Mouse (Mus musculus) CD8-positive naive resting alpha-beta T cell, adult 2 months (primary cell): ENCODE data around the gene Slc25a42.
"Not testable (repeated sequence)": the region's sequence is repeated elsewhere in the genome, so short reads cannot be mapped to it uniquely, and the experiment has no call there.

Source experiments
- DNase-seq, 2 experiments: peaks; one replicate each; pipeline ENCODE4 v3.0.0; 2022; ENCODE audit warnings: low read depth in 2 of 2, low spot score in 2 of 2

Slc25a42 gene

DNA sequence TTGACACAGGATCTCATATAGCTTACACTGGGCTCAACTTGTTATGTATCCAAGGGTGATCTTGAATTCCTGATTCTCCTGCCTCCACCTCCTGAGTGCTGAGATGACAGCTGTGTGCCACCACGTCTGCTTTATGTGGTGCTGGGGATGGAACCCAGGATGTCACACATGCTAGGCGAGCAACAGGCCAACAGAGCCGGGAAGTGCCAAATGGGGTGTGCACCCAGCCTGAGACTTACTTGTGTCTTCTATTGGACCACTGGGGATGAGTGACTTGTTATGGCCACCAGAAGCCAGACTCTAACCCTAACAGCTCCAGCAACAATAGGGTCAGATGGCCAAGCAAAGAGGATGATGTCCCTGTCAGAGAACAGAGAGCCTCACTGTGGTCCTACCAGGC, 4.1 kb upstream of the Slc25a42 start:
- DNase-seq: not testable (repeated sequence)

GRCm38 (mm10) chr8:70215092-70215491, 3.0 kb upstream of the Slc25a42 start:
- no peak for DNase-seq

- DNase-seq: no peak
Measured at GRCm38 (mm10) chr8:70214411-70214810, 2.3 kb upstream of the Slc25a42 start.

DNA sequence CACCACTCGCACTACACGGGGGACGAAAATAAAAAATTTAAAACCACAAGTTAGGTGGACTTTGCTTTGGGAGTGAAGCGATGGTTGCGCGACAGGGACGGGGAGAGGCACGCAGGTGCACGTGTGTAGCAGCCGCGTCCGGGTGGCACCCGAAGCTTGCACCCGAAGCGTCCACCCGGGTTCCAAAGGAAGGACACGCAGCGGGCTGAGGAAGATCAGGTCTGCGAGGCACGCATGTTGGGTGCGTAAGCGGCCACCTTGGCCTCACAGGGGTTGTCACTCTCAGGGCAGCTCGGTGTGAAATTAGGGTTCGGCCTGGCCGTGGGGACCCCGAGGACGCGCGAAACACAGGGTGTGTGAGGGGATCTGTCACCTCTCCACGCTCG, 386 bp downstream of the Slc25a42 start:
- DNase-seq: no peak

- DNase-seq: no peak
Measured at GRCm38 (mm10) chr8:70211275-70211674, 830 bp downstream of the Slc25a42 start.

DNA sequence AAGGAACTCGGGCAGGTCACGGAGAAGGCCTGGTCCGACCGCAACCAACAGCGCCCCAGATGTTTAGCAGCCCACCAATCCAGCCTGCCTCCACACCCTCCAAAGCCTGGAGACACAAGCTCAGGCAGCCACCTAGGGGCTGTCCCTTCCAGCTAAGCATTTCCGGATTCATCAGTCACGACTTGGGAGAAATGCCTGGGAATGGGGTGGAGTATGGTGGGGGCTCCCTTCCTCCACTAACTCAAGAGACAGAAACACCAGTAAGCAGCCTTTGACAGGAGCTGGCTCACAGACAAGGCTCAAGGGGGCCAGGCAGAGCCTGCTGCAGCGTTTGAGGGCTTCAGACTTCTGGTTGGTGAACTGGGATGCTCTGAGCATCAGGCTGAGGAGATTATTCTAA, 1.6 kb downstream of the Slc25a42 start:
- DNase-seq: no peak

DNA sequence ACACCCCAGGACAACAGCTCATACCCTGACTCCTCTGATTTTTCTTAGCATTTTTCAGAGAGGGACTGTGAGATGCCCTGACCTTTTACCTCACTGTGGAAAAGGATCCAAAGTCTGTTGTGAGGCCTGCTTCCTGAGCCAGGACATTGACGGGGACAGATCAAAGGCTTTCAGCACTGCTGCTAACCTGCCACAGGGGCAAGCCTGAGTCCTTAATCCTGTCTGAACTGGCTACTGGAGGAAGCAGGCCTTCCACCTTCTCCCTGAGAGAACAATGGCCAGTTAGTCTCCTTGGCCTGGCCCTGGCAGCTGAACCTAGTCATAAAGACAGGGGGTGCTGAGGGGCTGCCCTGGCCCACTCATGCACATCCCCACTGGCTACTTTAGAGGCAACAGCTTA, 4.0 kb downstream of the Slc25a42 start:
- no peak for DNase-seq

- DNase-seq: no peak
Measured at GRCm38 (mm10) chr8:70204757-70205156, 7.3 kb downstream of the Slc25a42 start.

- no peak for DNase-seq
Measured at GRCm38 (mm10) chr8:70203072-70203471, 9.0 kb downstream of the Slc25a42 start.

DNA sequence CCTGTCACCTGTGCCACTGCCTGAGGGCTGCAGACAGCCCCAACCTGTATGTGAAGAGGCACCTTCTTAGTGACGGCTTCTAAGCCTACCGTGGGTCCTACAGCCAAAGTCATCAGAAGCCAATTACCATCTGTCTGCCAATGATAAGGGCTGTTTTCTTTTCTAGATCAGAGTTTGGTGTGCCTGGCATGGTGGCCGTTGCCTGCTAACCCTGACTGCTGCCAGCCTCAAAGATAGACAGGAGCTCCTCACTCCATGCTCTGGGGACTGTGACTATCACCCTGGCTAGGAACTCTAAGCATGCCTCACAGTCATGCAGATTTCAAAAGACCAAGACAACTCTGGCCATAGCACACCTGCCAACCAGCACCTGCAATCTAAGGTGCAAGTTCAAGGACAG, 10.7 kb downstream of the Slc25a42 start:
- DNase-seq: no peak

- DNase-seq: no peak
Measured at GRCm38 (mm10) chr8:70200098-70200681, 11.9 kb downstream of the Slc25a42 start.

DNA sequence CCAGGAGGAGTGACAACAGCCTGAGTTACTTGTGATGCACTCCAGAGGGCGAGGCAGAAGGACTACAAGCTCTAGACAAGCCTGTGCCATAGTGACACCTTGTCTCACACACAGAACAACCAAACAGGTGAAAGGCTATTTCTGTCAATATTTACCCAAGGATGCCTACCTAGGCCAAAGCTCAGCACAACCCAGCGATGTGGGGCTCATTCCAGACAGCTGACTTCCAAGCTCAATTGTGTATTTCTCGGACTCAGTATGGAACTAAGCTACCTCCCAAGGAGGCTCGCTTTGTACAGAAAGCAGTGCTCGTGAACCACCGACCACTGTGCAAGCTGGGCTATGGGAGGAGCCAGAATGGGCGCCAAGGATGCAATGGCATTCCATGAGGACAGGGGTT, 14.5 kb downstream of the Slc25a42 start:
- DNase-seq: no peak

DNA sequence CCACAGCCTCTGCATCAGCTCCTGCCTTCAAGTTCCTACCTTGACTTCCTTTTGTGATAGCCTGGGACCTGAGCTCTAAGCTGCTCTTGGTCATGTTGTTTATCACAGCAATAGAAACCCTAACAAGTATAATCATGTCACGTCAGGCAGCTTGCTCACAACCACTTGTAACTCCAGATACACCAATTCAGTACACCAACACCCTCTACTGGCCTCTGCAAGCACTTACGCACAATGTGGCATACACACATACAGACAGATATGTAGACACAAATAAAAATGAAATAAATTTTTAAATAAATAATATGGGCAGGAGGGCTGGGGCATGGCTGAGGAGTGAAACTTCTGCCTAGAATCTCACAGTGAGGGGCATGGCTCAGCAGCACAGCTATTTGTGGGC, 16.3 kb downstream of the Slc25a42 start:
- DNase-seq: no peak

- no peak for DNase-seq
Measured at GRCm38 (mm10) chr8:70194191-70194590, 17.9 kb downstream of the Slc25a42 start.

GRCm38 (mm10) chr8:70193238-70193637, 18.9 kb downstream of the Slc25a42 start:
- no peak for DNase-seq

GRCm38 (mm10) chr8:70188707-70189106, 23.4 kb downstream of the Slc25a42 start:
- no peak for DNase-seq

DNA sequence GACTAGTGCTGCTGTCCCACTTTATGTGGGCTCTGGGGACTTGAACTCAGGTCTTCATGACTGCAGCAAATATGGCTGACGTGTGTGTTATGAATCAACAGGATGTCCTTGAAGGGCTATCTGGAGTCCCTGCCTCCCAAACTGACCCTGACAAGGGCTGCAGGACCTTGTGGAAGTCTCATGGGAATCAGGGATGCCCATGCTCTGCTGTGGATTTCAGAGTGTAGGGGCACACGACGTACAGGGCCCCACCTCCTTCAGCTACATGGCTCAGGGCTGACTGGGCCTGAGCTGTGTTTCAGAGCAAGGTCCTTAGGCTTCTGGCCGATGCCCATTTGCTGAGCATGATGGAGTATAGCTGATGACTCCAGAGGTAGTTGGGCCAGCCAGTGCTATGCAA, 28.9 kb downstream of the Slc25a42 start:
- DNase-seq: no peak

GRCm38 (mm10) chr8:70181903-70182252, 30.2 kb downstream of the Slc25a42 start:
- no peak for DNase-seq

DNA sequence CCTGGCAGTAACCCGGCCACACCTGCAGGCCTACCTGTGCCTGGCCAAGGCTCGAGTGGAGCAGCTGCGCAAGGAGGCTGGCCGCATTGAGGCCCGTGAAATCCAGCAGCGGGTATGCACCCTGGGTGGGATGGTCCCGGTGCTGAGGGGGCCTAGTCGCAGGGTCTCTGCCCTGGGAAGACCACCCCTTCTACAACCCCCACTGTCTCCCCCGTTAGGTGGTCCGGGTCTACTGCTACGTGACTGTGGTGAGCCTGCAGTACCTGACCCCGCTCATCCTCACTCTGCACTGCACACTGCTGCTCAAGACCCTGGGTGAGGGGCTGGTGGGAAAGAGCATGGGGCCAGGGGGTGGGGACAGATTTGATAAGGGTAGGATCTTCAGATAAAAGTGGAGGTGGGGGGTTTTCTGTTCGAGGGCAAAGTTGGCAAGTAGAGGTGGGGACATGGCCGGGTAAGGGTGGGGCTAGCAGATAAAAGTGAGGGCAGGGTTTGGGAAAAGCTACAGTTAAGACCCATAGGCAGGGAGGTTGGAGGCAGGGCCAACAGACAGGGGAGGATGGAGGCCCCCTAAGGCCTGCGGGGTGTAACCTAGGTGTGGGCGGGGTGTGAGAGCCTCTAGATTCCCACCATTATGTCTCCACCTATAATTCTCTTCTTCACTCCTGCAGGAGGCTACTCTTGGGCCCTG, 30.7 kb downstream of the Slc25a42 start:
- DNase-seq: no peak

GRCm38 (mm10) chr8:70179082-70179481, 33.0 kb downstream of the Slc25a42 start:
- no peak for DNase-seq

GRCm38 (mm10) chr8:70178231-70178630, 33.9 kb downstream of the Slc25a42 start:
- no peak for DNase-seq

GRCm38 (mm10) chr8:70174079-70174478, 38.0 kb downstream of the Slc25a42 start:
- no peak for DNase-seq

DNA sequence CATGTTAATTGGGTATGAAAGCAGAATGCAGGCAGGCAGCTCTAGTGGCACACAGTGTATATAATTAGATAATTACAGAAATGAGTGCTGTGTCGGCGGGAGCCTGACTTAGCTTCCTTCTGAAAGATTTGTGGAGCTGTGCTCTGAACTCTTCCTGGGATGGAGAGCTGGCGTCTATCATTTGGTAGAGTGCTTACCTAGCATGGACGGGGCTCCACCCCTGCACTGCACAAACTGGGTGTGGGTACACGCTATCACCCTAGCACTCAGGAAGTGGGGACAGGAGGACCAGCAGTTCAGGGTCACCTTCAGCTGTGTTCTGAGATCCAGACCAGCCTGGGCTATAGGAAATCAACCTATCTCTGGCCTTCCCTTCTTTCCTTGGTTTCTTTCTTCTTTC, 38.8 kb downstream of the Slc25a42 start:
- no peak for DNase-seq
